Mouse (Mus musculus) heart, embryonic 11.5 days (tissue): ENCODE measurements around the gene Ctcfl. TPM values are rescaled to one million over a fixed set of nuclear protein-coding genes. Genes with fewer than 3 reads are reported as not detected.

Experiments
- ATAC-seq: fragments of 200-750 bp; cut with Nextera tagmentation; replicated peaks from 2 replicates; pipeline ENCODE4 v1.8.0; 2017; ENCODE audit warnings: moderate library complexity; ENCODE audit not compliant: insufficient number of reproducible peaks, low FRiP score, low TSS enrichment
- H3K27ac ChIP-seq: fragments of 300-500 bp; sonication (generic); 2 replicates; pipeline ENCODE4 v1.5.1; 2014; ENCODE audit warnings: mild to moderate bottlenecking, low read depth, low read length
- H3K27me3 ChIP-seq: fragments of 300-500 bp; sonication (generic); 2 replicates; pipeline ENCODE4 v1.6.1; 2014; ENCODE audit warnings: mild to moderate bottlenecking, low read length, mixed read lengths; ENCODE audit not compliant: control insufficient read depth, insufficient read depth
- H3K36me3 ChIP-seq: fragments of 300-500 bp; sonication (generic); 2 replicates; pipeline ENCODE4 v1.6.1; 2014; ENCODE audit warnings: mild to moderate bottlenecking, low read length, moderate library complexity, mixed read lengths; ENCODE audit not compliant: control insufficient read depth, insufficient read depth
- H3K4me1 ChIP-seq: fragments of 300-500 bp; sonication (generic); 2 replicates; pipeline ENCODE4 v1.6.1; 2014; ENCODE audit warnings: low read length; ENCODE audit not compliant: control insufficient read depth, insufficient read depth
- H3K4me2 ChIP-seq: fragments of 300-500 bp; sonication (generic); 2 replicates; pipeline ENCODE4 v1.6.1; 2014; ENCODE audit warnings: mild to moderate bottlenecking, moderate library complexity
- H3K4me3 ChIP-seq: fragments of 300-500 bp; sonication (generic); 2 replicates; pipeline ENCODE4 v1.5.1; 2014; ENCODE audit warnings: low read depth, low read length
- H3K9ac ChIP-seq: fragments of 300-500 bp; sonication (generic); 2 replicates; pipeline ENCODE4 v1.6.1; 2014; ENCODE audit warnings: mild to moderate bottlenecking, low read depth, low read length, moderate library complexity
- H3K9me3 ChIP-seq: fragments of 300-500 bp; sonication (generic); replicated peaks from 2 replicates; pipeline ENCODE4 v1.6.1; 2016; ENCODE audit warnings: low read length; ENCODE audit not compliant: control insufficient read depth
- WGBS: fragments of 180-500 bp; shearing (Covaris S2); extraction: QIAGEN DNeasy Blood & Tissue Kit; methylation state at CpG from one replicate; pipeline ENCODE4 v1.1.7; 2014; ENCODE audit not compliant: insufficient replicate concordance; 5-methylcytosine and 5-hydroxymethylcytosine counted together
- polyA plus RNA-seq: library from polyadenylated mRNA; unstranded; fragments of >200 nt; fragmentation: Nextera tagmentation; extraction: Ambion mirVana; gene quantifications from 2 replicates; pipeline ENCODE4 v1.2.1, GENCODE M21; 2014

Gene Ctcfl
- polyA plus RNA-seq, 1 experiment from 2014 or later = 0.39 TPM

GRCm38 (mm10) chr2:173151352-173151751 lies 32.0 kb upstream of the Ctcfl start:
- Histone ChIP-seq H3K9me3 (no peaks in the 10 kb centered on the region), H3K27me3 (no peaks in the 10 kb centered on the region), H3K9ac (no peak overlapping the region), H3K27ac (no peak overlapping the region), H3K4me2 (no peak overlapping the region), H3K4me3 (no peak overlapping the region), H3K36me3 (no peaks in the 10 kb centered on the region), H3K4me1 (peaks cover 3% of the 10 kb centered on the region; the same call in 1 of the 2 replicates)
- WGBS = 52% methylated on average over 5 of the region's 5 CpGs
- no peak for ATAC-seq

GRCm38 (mm10) chr2:173148001-173148400 lies 28.7 kb upstream of the Ctcfl start:
- peaks cover under 1% of the 10 kb centered on the region; the same call in 1 of the 2 replicates for H3K4me1 ChIP-seq
- no peak for ATAC-seq
- WGBS = 71% methylated on average over 5 of the region's 5 CpGs
- no peak overlapping the region for H3K4me3 ChIP-seq
- H3K27ac ChIP-seq = no peak overlapping the region
- H3K9ac ChIP-seq = no peak overlapping the region
- H3K4me2 ChIP-seq = no peak overlapping the region
- H3K36me3 ChIP-seq = no peaks in the 10 kb centered on the region
- H3K9me3 ChIP-seq = no peaks in the 10 kb centered on the region
- H3K27me3 ChIP-seq = peaks cover 4% of the 10 kb centered on the region; the same call in 1 of the 2 replicates

- ATAC-seq = no peak
- Histone ChIP-seq H3K4me1 (no peaks in the 10 kb centered on the region; the same call in 1 of the 2 replicates), H3K27ac (no peak overlapping the region), H3K36me3 (no peaks in the 10 kb centered on the region), H3K4me3 (no peak overlapping the region), H3K9ac (no peak overlapping the region), H3K4me2 (no peak overlapping the region), H3K27me3 (peaks cover 4% of the 10 kb centered on the region; the same call in 1 of the 2 replicates), H3K9me3 (no peaks in the 10 kb centered on the region)
- 81% methylated on average over 6 of the region's 6 CpGs for WGBS
Measured at GRCm38 (mm10) chr2:173146728-173147127, 27.4 kb upstream of the Ctcfl start.

GRCm38 (mm10) chr2:173145808-173146207 lies 26.5 kb upstream of the Ctcfl start:
- H3K36me3 ChIP-seq = no peaks in the 10 kb centered on the region
- no peak overlapping the region for H3K4me3 ChIP-seq
- H3K4me2 ChIP-seq = no peak overlapping the region
- H3K9me3 ChIP-seq = no peaks in the 10 kb centered on the region
- H3K4me1 ChIP-seq = no peaks in the 10 kb centered on the region
- no peak for ATAC-seq
- peaks cover 4% of the 10 kb centered on the region; the same call in 1 of the 2 replicates for H3K27me3 ChIP-seq
- H3K27ac ChIP-seq = no peak overlapping the region
- H3K9ac ChIP-seq = no peak overlapping the region
- WGBS = 60% methylated on average over 3 of the region's 3 CpGs

GRCm38 (mm10) chr2:173143611-173144010 lies 24.3 kb upstream of the Ctcfl start:
- Histone ChIP-seq H3K9me3 (no peaks in the 10 kb centered on the region), H3K4me3 (no peak overlapping the region), H3K36me3 (no peaks in the 10 kb centered on the region), H3K27ac (no peak overlapping the region), H3K4me2 (no peak overlapping the region), H3K27me3 (peaks cover 4% of the 10 kb centered on the region; the same call in 1 of the 2 replicates), H3K4me1 (peaks cover 2% of the 10 kb centered on the region; the same call in 1 of the 2 replicates), H3K9ac (no peak overlapping the region)
- 79% methylated on average over 11 of the region's 11 CpGs for WGBS
- ATAC-seq = no peak

GRCm38 (mm10) chr2:173138323-173139239 lies 19.3 kb upstream of the Ctcfl start:
- Histone ChIP-seq H3K27ac (no peak overlapping the region), H3K9ac (no peak overlapping the region), H3K4me3 (no peak overlapping the region), H3K4me2 (no peak overlapping the region), H3K9me3 (no peaks in the 10 kb centered on the region), H3K27me3 (no peaks in the 10 kb centered on the region), H3K36me3 (no peaks in the 10 kb centered on the region), H3K4me1 (peaks cover 12% of the 10 kb centered on the region)
- WGBS = 59% methylated on average over 15 of the region's 15 CpGs
- no peak for ATAC-seq

- Histone ChIP-seq H3K27ac (peak overlapping the region; percentile 50; the same call in 1 of the 2 replicates), H3K9me3 (no peaks in the 10 kb centered on the region), H3K27me3 (no peaks in the 10 kb centered on the region), H3K36me3 (no peaks in the 10 kb centered on the region), H3K4me1 (peaks cover 22% of the 10 kb centered on the region), H3K4me2 (no peak overlapping the region), H3K9ac (no peak overlapping the region), H3K4me3 (no peak overlapping the region)
- ATAC-seq = 0 out of 2 replicates have a peak, but pooled peaks have one; percentile 29
- WGBS = 25% methylated on average over 9 of the region's 9 CpGs
Measured at GRCm38 (mm10) chr2:173134695-173135094, 15.4 kb upstream of the Ctcfl start.

GRCm38 (mm10) chr2:173132794-173133300 lies 13.5 kb upstream of the Ctcfl start:
- 77% methylated on average over 8 of the region's 8 CpGs for whole genome bisulfite sequencing
- Histone ChIP-seq H3K9ac (no peak overlapping the region), H3K27ac (no peak overlapping the region), H3K4me1 (peaks cover 15% of the 10 kb centered on the region), H3K36me3 (no peaks in the 10 kb centered on the region), H3K9me3 (no peaks in the 10 kb centered on the region), H3K4me3 (no peak overlapping the region), H3K27me3 (no peaks in the 10 kb centered on the region), H3K4me2 (no peak overlapping the region)
- ATAC-seq = no peak
